Mouse (Mus musculus) intestine, postnatal 0 days (tissue): ENCODE measurements at regions not wholly inside any gene's neighbourhood (a gene's known extent, or its start where the extent isn't known, plus 50 kb on each side); places are given as distances from the start of the nearest gene placed in this dataset.

Experiments used
- ATAC-seq: fragments of 200-750 bp; cut with Nextera tagmentation; 2 replicates; pipeline ENCODE4 v1.8.0; 2017; ENCODE audit warnings: mild to moderate bottlenecking, moderate TSS enrichment, moderate library complexity
- H3K27ac ChIP-seq: fragments of 300-500 bp; sonication (generic); 2 replicates; pipeline ENCODE4 v1.5.1; 2014; ENCODE audit warnings: mild to moderate bottlenecking, low read depth, low read length, moderate library complexity
- H3K27me3 ChIP-seq: fragments of 300-500 bp; sonication (generic); replicated peaks from 2 replicates; pipeline ENCODE4 v1.6.1; 2014; ENCODE audit warnings: low read length, mixed read lengths; ENCODE audit not compliant: control insufficient read depth, insufficient read depth
- H3K36me3 ChIP-seq: fragments of 300-500 bp; sonication (generic); 2 replicates; pipeline ENCODE4 v1.6.1; 2014; ENCODE audit warnings: mild to moderate bottlenecking, moderate library complexity; ENCODE audit not compliant: control insufficient read depth, insufficient read depth
- H3K4me1 ChIP-seq: fragments of 300-500 bp; sonication (generic); replicated peaks from 2 replicates; pipeline ENCODE4 v1.6.1; 2014; ENCODE audit warnings: antibody characterized with exemption, low read length, mixed read lengths; ENCODE audit not compliant: control insufficient read depth, insufficient read depth
- H3K4me2 ChIP-seq: fragments of 300-500 bp; sonication (generic); replicated peaks from 2 replicates; pipeline ENCODE4 v1.6.1; 2014; ENCODE audit warnings: low read depth, mild to moderate bottlenecking, moderate library complexity
- H3K4me3 ChIP-seq: fragments of 300-500 bp; sonication (generic); 2 replicates; pipeline ENCODE4 v1.5.1; 2014; ENCODE audit warnings: low read depth, low read length
- H3K9ac ChIP-seq: fragments of 300-500 bp; sonication (generic); 2 replicates; pipeline ENCODE4 v1.6.1; 2014; ENCODE audit warnings: mild to moderate bottlenecking, low read depth, low read length
- H3K9me3 ChIP-seq: fragments of 300-500 bp; sonication (generic); 2 replicates; pipeline ENCODE4 v1.6.1; 2016; ENCODE audit warnings: mixed run types; ENCODE audit not compliant: control insufficient read depth
- CTCF ChIP-seq: sonication (generic); IDR thresholded peaks from 2 replicates; pipeline ENCODE4 v1.5.1; 2016; ENCODE audit warnings: low read depth, mild to moderate bottlenecking, control low read depth, antibody characterized with exemption, moderate library complexity
- WGBS: fragments of 180-500 bp; shearing (Covaris S2); extraction: QIAGEN DNeasy Blood & Tissue Kit; methylation state at CpG from one replicate; pipeline ENCODE4 v1.1.7; 2014; 5-methylcytosine and 5-hydroxymethylcytosine counted together

DNA sequence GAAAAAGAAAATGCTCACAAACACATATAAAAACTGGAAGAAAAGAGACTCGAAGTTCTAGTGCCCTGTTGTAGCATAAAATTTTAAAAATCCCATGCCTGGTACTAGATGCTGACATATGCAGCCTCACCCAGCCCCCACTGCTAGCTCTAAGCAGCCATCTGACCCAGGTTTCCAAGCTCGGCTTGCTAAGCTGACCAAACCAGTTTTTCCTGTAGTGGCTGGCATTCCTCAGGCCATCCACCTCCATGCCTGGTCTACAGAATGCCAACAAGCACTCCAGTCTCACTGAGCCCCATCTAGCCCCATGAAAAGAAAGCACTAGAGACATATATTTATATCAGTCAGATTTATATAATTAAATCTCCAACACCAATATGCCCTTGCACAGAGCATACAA is 196.1 kb upstream of the Gpr149 start:
- WGBS, result 18% methylated on average over 2 of the region's 2 CpGs

GRCm38 (mm10) chr3:62786233-62786632 is 181.3 kb upstream of the Gpr149 start:
- TF ChIP-seq CTCF, result no peak
- 43% methylated on average over 2 of the region's 2 CpGs for WGBS
- ATAC-seq, result no peak

More for the DNA sequence above, 196.1 kb upstream of the Gpr149 start:
- H3K4me3 ChIP-seq, result no peak overlapping the region
- no peaks in the 10 kb centered on the region for H3K36me3 ChIP-seq
- H3K27ac ChIP-seq, result no peak overlapping the region
- H3K4me2 ChIP-seq, result no peak overlapping the region
- no peak for TF ChIP-seq CTCF
- no peaks in the 10 kb centered on the region for H3K9me3 ChIP-seq
- no peak overlapping the region for H3K9ac ChIP-seq
- H3K27me3 ChIP-seq, result no peaks in the 10 kb centered on the region
- no peaks in the 10 kb centered on the region for H3K4me1 ChIP-seq
- no peak for ATAC-seq

More at GRCm38 (mm10) chr3:62786233-62786632, 181.3 kb upstream of the Gpr149 start:
- no peak overlapping the region for H3K4me3 ChIP-seq
- no peaks in the 10 kb centered on the region for H3K36me3 ChIP-seq
- no peaks in the 10 kb centered on the region for H3K27me3 ChIP-seq
- H3K9ac ChIP-seq, result no peak overlapping the region
- no peaks in the 10 kb centered on the region for H3K9me3 ChIP-seq
- H3K4me2 ChIP-seq, result no peak overlapping the region
- H3K4me1 ChIP-seq, result no peaks in the 10 kb centered on the region
- no peak overlapping the region for H3K27ac ChIP-seq
